Mouse (Mus musculus): ENCODE results near the gene Plppr5. TPM values are rescaled to one million over a fixed set of nuclear protein-coding genes. Genes with fewer than 3 reads are reported as not detected.

Plppr5 gene
- total and polyA plus RNA-seq, 3 experiments, result not detected

- Histone ChIP-seq H3K4me3 (ENCODE audit: control insufficient read depth in 1 of 2, insufficient read depth in 1 of 2, low read depth in 2 of 2, low read length in 2 of 2) (no peak overlapping the region), H3K4me1 (ENCODE audit: control insufficient read depth in 1 of 2, insufficient read depth in 2 of 2, low read length in 2 of 2) (no peaks in the 10 kb centered on the region), H3K36me3 (ENCODE audit: control insufficient read depth in 1 of 2, insufficient read depth in 2 of 2, low read length in 2 of 2) (no peaks in the 10 kb centered on the region), H3K27me3 (ENCODE audit: control insufficient read depth in 1 of 2, insufficient read depth in 2 of 2, low read length in 2 of 2) (no peaks in the 10 kb centered on the region), H3K27ac (ENCODE audit: control insufficient read depth, low read depth, low read length) (no peak overlapping the region), H3K9ac (ENCODE audit: control insufficient read depth, low read depth, low read length, poor library complexity, severe bottlenecking) (no peak overlapping the region), H3K9me3 (replicated peaks; ENCODE audit: insufficient read depth, low read length) (no peaks in the 10 kb centered on the region), H3K79me2 (ENCODE audit: control insufficient read depth, insufficient read depth, low read length, poor library complexity) (no peaks in the 10 kb centered on the region)
- DNase-seq (ENCODE audit: low read depth, low spot score), result peak; percentile 6
- TF ChIP-seq NELFE (IDR thresholded peaks at IDR 0.05; ENCODE audit: low read depth, low read length) (no peak), TBP (IDR thresholded peaks at IDR 0.05; ENCODE audit: low read depth, low read length) (no peak), ZKSCAN1 (IDR thresholded peaks at IDR 0.05; ENCODE audit: low read depth, low read length) (no peak), MAFK (IDR thresholded peaks at IDR 0.05; ENCODE audit: borderline replicate concordance, low read depth, low read length) (no peak), KAT2A (conservative IDR thresholded peaks at IDR 0.05; ENCODE audit: low read depth, low read length) (no peak), USF1 (IDR thresholded peaks at IDR 0.05; ENCODE audit: low read depth, low read length) (no peak), MAZ (IDR thresholded peaks at IDR 0.05; ENCODE audit: low read depth, low read length) (no peak)
Observed at GRCm38 (mm10) chr3:117728136-117728535, 153.5 kb downstream of the Plppr5 start.

- Histone ChIP-seq H3K36me3 (ENCODE audit: control insufficient read depth in 1 of 2, insufficient read depth in 2 of 2, low read length in 2 of 2) (no peaks in the 10 kb centered on the region), H3K27me3 (ENCODE audit: control insufficient read depth in 1 of 2, insufficient read depth in 2 of 2, low read length in 2 of 2) (no peaks in the 10 kb centered on the region), H3K4me3 (ENCODE audit: control insufficient read depth in 1 of 2, insufficient read depth in 1 of 2, low read depth in 2 of 2, low read length in 2 of 2) (no peak overlapping the region), H3K9me3 (replicated peaks; ENCODE audit: insufficient read depth, low read length) (no peaks in the 10 kb centered on the region), H3K79me2 (ENCODE audit: control insufficient read depth, insufficient read depth, low read length, poor library complexity) (no peaks in the 10 kb centered on the region), H3K4me1 (ENCODE audit: control insufficient read depth in 1 of 2, insufficient read depth in 2 of 2, low read length in 2 of 2) (no peaks in the 10 kb centered on the region), H3K27ac (ENCODE audit: control insufficient read depth, low read depth, low read length) (no peak overlapping the region), H3K9ac (ENCODE audit: control insufficient read depth, low read depth, low read length, poor library complexity, severe bottlenecking) (no peak overlapping the region)
- TF ChIP-seq POLR2A (IDR thresholded peaks at IDR 0.05; ENCODE audit: control insufficient read depth in 1 of 2, insufficient read depth in 1 of 2, low read depth in 1 of 2, low read length in 2 of 2, poor library complexity in 1 of 2), result no peak
- no peak for DNase-seq (ENCODE audit: low read depth, low spot score)
Observed at GRCm38 (mm10) chr3:117729121-117730072, 154.8 kb downstream of the Plppr5 start.

GRCm38 (mm10) chr3:117731545-117731944 is 156.9 kb downstream of the Plppr5 start:
- no peaks in the 10 kb centered on the region for H3K4me1 ChIP-seq (ENCODE audit: control insufficient read depth in 1 of 2, insufficient read depth in 2 of 2, low read length in 2 of 2)
- TF ChIP-seq BHLHE40 (IDR thresholded peaks at IDR 0.05; ENCODE audit: borderline replicate concordance, low read depth, low read length), result no peak
- TF ChIP-seq EP300 (IDR thresholded peaks at IDR 0.05; ENCODE audit: low read depth in 1 of 2, low read length in 2 of 2), result no peak
- no peak for TF ChIP-seq CHD2 (IDR thresholded peaks at IDR 0.05; ENCODE audit: low read length)
- no peak for TF ChIP-seq MXI1 (IDR thresholded peaks at IDR 0.05; ENCODE audit: low read depth, low read length)
- no peak for TF ChIP-seq NRF1 (IDR thresholded peaks at IDR 0.05; ENCODE audit: insufficient read depth, low read depth, low read length, poor library complexity, severe bottlenecking)
- no peak for TF ChIP-seq ETS1 (IDR thresholded peaks at IDR 0.05; ENCODE audit: low read depth, low read length)
- TF ChIP-seq POLR2AphosphoS2 (IDR thresholded peaks at IDR 0.05; ENCODE audit: low read length), result no peak
- TF ChIP-seq MAZ (IDR thresholded peaks at IDR 0.05; ENCODE audit: low read depth, low read length), result no peak
- no peak for TF ChIP-seq MAFK (IDR thresholded peaks at IDR 0.05; ENCODE audit: borderline replicate concordance, low read depth, low read length)
- H3K4me3 ChIP-seq (ENCODE audit: control insufficient read depth in 1 of 2, insufficient read depth in 1 of 2, low read depth in 2 of 2, low read length in 2 of 2), result no peak overlapping the region
- no peaks in the 10 kb centered on the region for H3K9me3 ChIP-seq (replicated peaks; ENCODE audit: insufficient read depth, low read length)
- H3K27me3 ChIP-seq (ENCODE audit: control insufficient read depth in 1 of 2, insufficient read depth in 2 of 2, low read length in 2 of 2), result no peaks in the 10 kb centered on the region
- no peak overlapping the region for H3K9ac ChIP-seq (ENCODE audit: control insufficient read depth, low read depth, low read length, poor library complexity, severe bottlenecking)
- H3K79me2 ChIP-seq (ENCODE audit: control insufficient read depth, insufficient read depth, low read length, poor library complexity), result no peaks in the 10 kb centered on the region
- H3K27ac ChIP-seq (ENCODE audit: control insufficient read depth, low read depth, low read length), result no peak overlapping the region
- DNase-seq (ENCODE audit: low read depth, low spot score), result no peak
- no peaks in the 10 kb centered on the region for H3K36me3 ChIP-seq (ENCODE audit: control insufficient read depth in 1 of 2, insufficient read depth in 2 of 2, low read length in 2 of 2)

Data from MEL (cell line).